Mouse (Mus musculus): ENCODE data around the gene 9430015G10Rik. TPM values are rescaled to one million over a fixed set of nuclear protein-coding genes. Genes with fewer than 3 reads are reported as not detected.

Gene 9430015G10Rik
- polyA plus RNA-seq, 1 experiment from 2014 or later, result 3.9 TPM

- ATAC-seq (no peak), DNase-seq (no peak)
- no peak for TF ChIP-seq EP300 (IDR thresholded peaks at IDR 0.05; ENCODE audit: low read depth)
- no peak for TF ChIP-seq CTCF (IDR thresholded peaks at IDR 0.05; ENCODE audit: low read depth)
- Histone ChIP-seq H3K9me3 (ENCODE audit: low read length) (no peaks in the 10 kb centered on the region), H3K36me3 (replicated peaks; ENCODE audit: insufficient read depth, low read length) (peaks cover 22% of the 10 kb centered on the region), H3K4me1 (ENCODE audit: insufficient read depth) (no peaks in the 10 kb centered on the region), H3K27ac (ENCODE audit: low read depth) (no peak overlapping the region), H3K4me3 (ENCODE audit: low read depth, low read length) (no peak overlapping the region), H3K27me3 (ENCODE audit: insufficient read depth, low read length) (no peaks in the 10 kb centered on the region), H3K9ac (replicated peaks) (no peak overlapping the region), H3K4me2 (ENCODE audit: low read depth, low read length) (no peak overlapping the region)
- 90% methylated on average over 11 of the region's 11 CpGs for WGBS (ENCODE audit: insufficient replicate concordance)
Observed at GRCm38 (mm10) chr4:156171828-156172227, 62.0 kb downstream of the 9430015G10Rik start.

Other genes starting within 250 kb of the 9430015G10Rik start
- gene Tas1r3, start 246.6 kb upstream of the 9430015G10Rik start, polyA plus RNA-seq (2015; fragmentation: Nextera tagmentation; extraction: Ambion mirVana), result 0.08 and 0.09 TPM in 2 replicates
- 8.1 and 8.4 TPM in 2 replicates for gene Cptp, start 240.5 kb upstream of the 9430015G10Rik start, polyA plus RNA-seq (2015; fragmentation: Nextera tagmentation; extraction: Ambion mirVana)
- gene Ints11, start 240.4 kb upstream of the 9430015G10Rik start, polyA plus RNA-seq (2015; fragmentation: Nextera tagmentation; extraction: Ambion mirVana), result 14.9 and 17.4 TPM in 2 replicates
- 14.1 and 15.3 TPM in 2 replicates for gene Pusl1, start 218.2 kb upstream of the 9430015G10Rik start, polyA plus RNA-seq (2015; fragmentation: Nextera tagmentation; extraction: Ambion mirVana)
- 2.1 and 2.8 TPM in 2 replicates for gene Acap3, start 218.2 kb upstream of the 9430015G10Rik start, polyA plus RNA-seq (2015; fragmentation: Nextera tagmentation; extraction: Ambion mirVana)
- 45.9 and 56.7 TPM in 2 replicates for gene Ube2j2, start 166.2 kb upstream of the 9430015G10Rik start, polyA plus RNA-seq (2015; fragmentation: Nextera tagmentation; extraction: Ambion mirVana)
- 39.5 and 39.7 TPM in 2 replicates for gene C1qtnf12, start 147.7 kb upstream of the 9430015G10Rik start, polyA plus RNA-seq (2015; fragmentation: Nextera tagmentation; extraction: Ambion mirVana)
- gene B3galt6, start 117.3 kb upstream of the 9430015G10Rik start, polyA plus RNA-seq (2015; fragmentation: Nextera tagmentation; extraction: Ambion mirVana), result 3.5 and 4.7 TPM in 2 replicates
- 91.5 and 94.2 TPM in 2 replicates for gene Sdf4, start 117.1 kb upstream of the 9430015G10Rik start, polyA plus RNA-seq (2015; fragmentation: Nextera tagmentation; extraction: Ambion mirVana)
- 0.26 and 0.36 TPM in 2 replicates for gene Tnfrsf4, start 96.1 kb upstream of the 9430015G10Rik start, polyA plus RNA-seq (2015; fragmentation: Nextera tagmentation; extraction: Ambion mirVana)
- gene Tnfrsf18, start 83.8 kb upstream of the 9430015G10Rik start, polyA plus RNA-seq (2015; fragmentation: Nextera tagmentation; extraction: Ambion mirVana), result 0.78 and 1.2 TPM in 2 replicates
- gene Ttll10, start 50.6 kb upstream of the 9430015G10Rik start, polyA plus RNA-seq (2015; fragmentation: Nextera tagmentation; extraction: Ambion mirVana), result 0.15 and 0.31 TPM in 2 replicates
- 0.06 and 0.07 TPM in 2 replicates for gene Rnf223, start 20.5 kb downstream of the 9430015G10Rik start, polyA plus RNA-seq (2015; fragmentation: Nextera tagmentation; extraction: Ambion mirVana)
- 4.4 and 5.2 TPM in 2 replicates for gene Agrn, start 87.5 kb downstream of the 9430015G10Rik start, polyA plus RNA-seq (2015; fragmentation: Nextera tagmentation; extraction: Ambion mirVana)
- 33.0 and 39.8 TPM in 2 replicates for gene Isg15, start 90.8 kb downstream of the 9430015G10Rik start, polyA plus RNA-seq (2015; fragmentation: Nextera tagmentation; extraction: Ambion mirVana)
- 1.7 and 1.9 TPM in 2 replicates for gene AW011738, start 93.3 kb downstream of the 9430015G10Rik start, polyA plus RNA-seq (2015; fragmentation: Nextera tagmentation; extraction: Ambion mirVana)
- 0.08 and 0.19 TPM in 2 replicates for gene Perm1, start 105.9 kb downstream of the 9430015G10Rik start, polyA plus RNA-seq (2015; fragmentation: Nextera tagmentation; extraction: Ambion mirVana)
- gene Plekhn1, start 124.9 kb downstream of the 9430015G10Rik start, polyA plus RNA-seq (2015; fragmentation: Nextera tagmentation; extraction: Ambion mirVana), result 2.0 and 2.3 TPM in 2 replicates
- 20.5 and 22.3 TPM in 2 replicates for gene Noc2l, start 126.0 kb downstream of the 9430015G10Rik start, polyA plus RNA-seq (2015; fragmentation: Nextera tagmentation; extraction: Ambion mirVana)
- 9.7 and 10.3 TPM in 2 replicates for gene Samd11, start 145.7 kb downstream of the 9430015G10Rik start, polyA plus RNA-seq (2015; fragmentation: Nextera tagmentation; extraction: Ambion mirVana)
- gene Vmn2r-ps159, start 221.1 kb downstream of the 9430015G10Rik start, polyA plus RNA-seq (2015; fragmentation: Nextera tagmentation; extraction: Ambion mirVana), result not detected in 2 replicates